Mouse (Mus musculus): ENCODE data around the gene Cnnm1.

- TF ChIP-seq CTCF (IDR thresholded peaks at IDR 0.05; ENCODE audit: insufficient read depth, low read length) (no peak), POLR2A (IDR thresholded peaks at IDR 0.05; ENCODE audit: borderline replicate concordance, extremely low read depth, low read depth, low read length) (no peak)
Measured at GRCm38 (mm10) chr19:43441661-43441990, 1.4 kb downstream of the Cnnm1 start.

Data from lung, adult 2 months (tissue).